Mouse (Mus musculus): ENCODE data around the gene Cav1. TPM values are rescaled to one million over a fixed set of nuclear protein-coding genes. Genes with fewer than 3 reads are reported as not detected.

Cav1 gene
- polyA plus RNA-seq (2015; fragmentation: Illumina TruSeq; extraction: RNeasy Lipid Tissue Mini Kit (QIAGEN cat#74804); ENCODE audit: insufficient read depth, low replicate concordance), result 46.3 TPM

DNA sequence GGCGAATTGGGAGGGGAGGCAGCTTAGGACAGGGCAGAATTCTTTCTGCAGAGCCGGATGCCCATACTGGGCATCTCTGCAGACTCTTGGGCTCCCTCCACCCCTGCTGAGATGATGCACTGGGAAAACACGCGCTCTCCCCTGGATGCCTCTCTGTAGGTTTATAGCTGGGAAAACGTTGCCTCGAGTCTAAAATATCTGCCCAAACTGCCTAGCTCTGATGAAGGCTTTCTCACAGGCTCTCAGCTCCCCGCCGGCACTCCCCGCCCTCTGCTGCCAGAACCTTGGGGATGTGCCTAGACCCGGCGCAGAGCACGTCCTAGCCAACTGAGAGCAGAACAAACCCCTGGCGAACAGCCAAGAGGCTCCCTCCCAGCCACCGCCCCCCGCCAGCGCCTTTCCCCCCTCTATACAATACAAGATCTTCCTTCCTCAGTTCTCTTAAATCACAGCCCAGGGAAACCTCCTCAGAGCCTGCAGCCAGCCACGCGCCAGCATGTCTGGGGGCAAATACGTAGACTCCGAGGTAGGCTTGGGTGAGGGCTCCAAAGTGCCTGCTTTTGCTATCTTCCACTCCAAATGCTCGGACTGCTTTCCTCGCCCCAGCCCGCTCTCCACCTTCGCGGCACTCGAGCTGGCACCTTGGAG, at the start of gene Cav1:
TSS of gene Cav1 (plus strand) at position 382 of the 648 bp plus-strand sequence.

DNA sequence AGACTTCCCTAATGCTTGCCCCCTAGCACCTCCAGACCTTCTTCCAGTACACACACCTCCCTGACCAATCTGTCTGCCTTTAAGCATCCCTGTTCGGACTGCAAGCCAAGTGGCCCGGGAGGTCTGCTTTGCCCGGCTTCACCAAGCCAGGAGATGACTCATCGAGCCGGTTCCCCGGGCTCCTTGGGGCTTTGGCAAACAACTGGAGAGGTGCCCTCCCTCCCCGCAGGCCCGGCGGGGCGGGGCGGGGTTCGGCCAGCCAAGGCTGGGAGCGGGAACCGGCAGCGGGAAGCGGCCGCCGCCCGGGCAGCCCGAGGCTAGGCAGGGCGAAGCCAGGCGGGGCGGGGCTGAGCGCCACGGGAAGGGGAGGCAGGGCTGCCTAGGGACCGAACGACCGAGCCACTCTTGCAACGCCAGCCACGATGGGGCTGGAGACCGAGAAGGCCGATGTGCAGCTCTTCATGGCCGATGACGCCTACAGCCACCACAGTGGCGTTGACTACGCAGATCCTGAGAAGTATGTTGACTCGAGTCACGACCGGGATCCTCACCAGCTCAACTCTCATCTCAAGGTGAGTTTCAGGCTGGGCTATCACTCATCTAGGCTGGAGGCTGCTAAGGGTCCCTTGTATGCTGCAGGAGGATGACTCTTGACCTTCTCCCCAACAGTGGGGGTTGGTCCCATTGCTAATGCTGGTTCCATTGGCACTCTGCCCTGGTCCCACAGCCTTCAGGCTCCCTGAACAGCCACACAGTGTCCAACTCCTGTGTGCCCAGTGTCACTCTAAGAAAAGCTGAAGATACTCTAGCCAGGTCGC, 25.0 kb upstream of the Cav1 start, which contains the start of gene Cav2:
TSS of gene Cav2 (plus strand) at position 247 of the 818 bp plus-strand sequence.

Other genes with a start within 250 kb of the Cav1 start
- 56.8 TPM for gene Tes, start 241.2 kb upstream of the Cav1 start, polyA plus RNA-seq (2015; fragmentation: Illumina TruSeq; extraction: RNeasy Lipid Tissue Mini Kit (QIAGEN cat#74804); ENCODE audit: insufficient read depth, low replicate concordance)
- gene Cav2, start 25.1 kb upstream of the Cav1 start, polyA plus RNA-seq (2015; fragmentation: Illumina TruSeq; extraction: RNeasy Lipid Tissue Mini Kit (QIAGEN cat#74804); ENCODE audit: insufficient read depth, low replicate concordance), result 14.8 TPM
- gene Met, start 157.5 kb downstream of the Cav1 start, polyA plus RNA-seq (2015; fragmentation: Illumina TruSeq; extraction: RNeasy Lipid Tissue Mini Kit (QIAGEN cat#74804); ENCODE audit: insufficient read depth, low replicate concordance), result 9.9 TPM

Measured in spleen, adult 10 weeks (tissue).